Mouse (Mus musculus): Measurements from ENCODE around the gene Btbd35f4. TPM values are rescaled to one million over a fixed set of nuclear protein-coding genes. Genes with fewer than 3 reads are reported as not detected.
"Not testable (repeated sequence)": the region's sequence is repeated elsewhere in the genome, so short reads cannot be mapped to it uniquely, and the experiment has no call there.

Btbd35f4 gene
- not detected for total RNA-seq (2021)
- long read RNA-seq, experiment 1 = 0 reads
- long read RNA-seq, experiment 2 = 0 reads

GRCm38 (mm10) chrX:4800196-4800595 lies at the start of gene Btbd35f4:
Btbd35f4 (plus strand) TSS chrX:4800496.
- DNase-seq (ENCODE audit: low spot score in 2 of 2); intact Hi-C loops (cut with DNase I): not testable (repeated sequence)

DNA sequence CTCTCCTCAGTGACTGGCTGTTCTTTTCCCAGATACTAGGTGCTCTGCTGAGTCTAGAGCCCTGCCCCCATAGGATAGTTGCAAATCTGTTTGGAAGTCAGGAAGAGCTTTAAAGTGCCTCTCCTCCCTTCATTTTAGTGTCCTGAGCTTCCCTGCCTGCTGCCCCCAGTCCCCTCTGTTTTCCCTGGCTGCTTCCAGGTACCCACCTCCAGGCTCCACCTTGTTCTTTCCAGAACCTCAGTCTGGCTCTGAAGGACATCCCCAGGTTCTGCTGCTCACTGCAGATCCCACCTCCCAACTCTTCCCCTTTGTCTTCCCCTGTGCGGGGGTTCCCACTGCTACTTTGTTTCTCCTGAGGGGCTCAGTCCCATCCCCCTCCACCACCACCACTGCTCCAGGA lies 39.7 kb downstream of the Btbd35f4 start:
- intact Hi-C loops (cut with DNase I); DNase-seq (ENCODE audit: low spot score in 2 of 2): not testable (repeated sequence)

Other genes with a start within 250 kb of the Btbd35f4 start
- gene Btbd35f27, start 151.6 kb downstream of the Btbd35f4 start, total RNA-seq (2021) = not detected